Mouse (Mus musculus): ENCODE measurements around the gene Eif4ebp2. TPM values are rescaled to one million over a fixed set of nuclear protein-coding genes. Genes with fewer than 3 reads are reported as not detected.

Eif4ebp2 gene
- polyA plus RNA-seq, 1 experiment from 2014 or later: 41.5 TPM

DNA sequence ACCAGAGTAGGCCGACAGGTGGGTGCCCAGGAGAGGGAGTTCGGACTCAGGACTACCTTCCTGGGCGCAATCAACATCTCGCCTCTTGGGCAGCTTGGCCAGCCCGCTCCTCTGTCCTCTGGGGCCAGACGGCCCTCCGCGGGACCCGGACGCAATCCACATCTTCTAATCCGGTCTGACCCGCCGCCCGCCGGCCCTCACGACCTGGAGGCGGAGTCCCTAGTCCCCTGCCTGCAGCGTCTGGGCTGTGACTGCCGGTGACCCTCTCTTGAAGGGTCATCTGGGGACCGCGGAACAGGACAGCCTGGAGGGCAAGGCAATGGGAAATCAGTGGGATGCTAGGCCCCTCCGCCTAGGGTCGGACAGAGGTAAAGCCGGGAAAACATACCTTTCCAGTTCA, 33.3 kb downstream of the Eif4ebp2 start:
- no peak for DNase-seq (ENCODE audit: low spot score)
- Histone ChIP-seq H3K4me2 (ENCODE audit: low read depth, low read length, severe bottlenecking) (no peak overlapping the region), H3K27me3 (ENCODE audit: control insufficient read depth, insufficient read depth, low read length) (peaks cover 37% of the 10 kb centered on the region), H3K27ac (ENCODE audit: low read depth, low read length) (no peak overlapping the region), H3K9ac (ENCODE audit: low read length) (no peak overlapping the region), H3K36me3 (ENCODE audit: control insufficient read depth, insufficient read depth, low read length) (no peaks in the 10 kb centered on the region), H3K4me3 (ENCODE audit: low read depth, low read length) (no peak overlapping the region), H3K9me3 (ENCODE audit: control insufficient read depth, low read length) (no peaks in the 10 kb centered on the region), H3K4me1 (replicated peaks; ENCODE audit: control insufficient read depth, insufficient read depth, low read length) (0 out of 2 replicates have a peak, but pooled peaks cover 5% of the 10 kb centered on the region)
- WGBS: 2% methylated on average over 23 of the region's 24 CpGs
- no peak for ATAC-seq (replicated peaks; ENCODE audit: low FRiP score)

DNA sequence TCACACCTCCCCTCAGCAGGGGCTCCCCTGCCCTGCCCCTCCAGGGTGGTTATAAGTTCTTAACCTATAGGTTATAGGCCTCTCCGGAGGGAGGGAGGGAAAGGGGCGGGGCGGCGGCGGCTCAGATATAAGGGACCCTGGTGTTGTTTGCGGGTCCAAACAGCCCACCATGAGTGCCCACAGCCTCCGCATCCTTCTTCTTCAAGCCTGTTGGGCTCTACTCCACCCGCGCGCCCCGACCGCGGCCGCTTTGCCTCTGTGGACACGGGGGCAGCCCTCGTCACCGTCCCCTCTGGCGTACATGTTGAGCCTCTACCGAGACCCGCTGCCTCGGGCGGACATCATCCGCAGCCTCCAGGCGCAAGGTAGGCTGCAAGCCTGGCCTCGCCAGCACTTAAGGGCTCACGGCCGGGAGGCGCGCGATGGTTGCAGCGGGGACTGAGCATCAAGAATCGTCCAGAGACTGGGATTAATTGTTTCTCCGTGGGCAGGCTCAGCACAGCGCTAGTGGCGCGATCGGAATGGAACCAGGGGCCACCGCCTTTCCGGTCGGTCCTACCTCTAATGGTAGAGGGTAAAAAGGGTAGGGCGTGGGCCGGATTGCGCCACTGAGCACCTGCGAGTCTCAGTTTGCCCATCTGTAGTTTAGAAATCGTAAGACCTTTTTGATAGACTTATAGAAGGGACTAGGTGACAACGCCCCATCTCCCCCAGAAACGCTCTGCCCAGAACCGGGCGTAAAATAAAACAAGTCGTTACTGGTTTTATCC, 34.1 kb downstream of the Eif4ebp2 start:
- Histone ChIP-seq H3K27me3 (ENCODE audit: control insufficient read depth, insufficient read depth, low read length) (peaks cover 37% of the 10 kb centered on the region), H3K36me3 (ENCODE audit: control insufficient read depth, insufficient read depth, low read length) (no peaks in the 10 kb centered on the region), H3K27ac (ENCODE audit: low read depth, low read length) (no peak overlapping the region), H3K9ac (ENCODE audit: low read length) (peak overlapping the region; percentile 47), H3K4me3 (ENCODE audit: low read depth, low read length) (peak overlapping the region; percentile 39), H3K9me3 (ENCODE audit: control insufficient read depth, low read length) (no peaks in the 10 kb centered on the region), H3K4me1 (replicated peaks; ENCODE audit: control insufficient read depth, insufficient read depth, low read length) (0 out of 2 replicates have a peak, but pooled peaks cover 5% of the 10 kb centered on the region), H3K4me2 (ENCODE audit: low read depth, low read length, severe bottlenecking) (peak overlapping the region; percentile 74)
- 5% methylated on average over 45 of the region's 50 CpGs for WGBS
- ATAC-seq (replicated peaks; ENCODE audit: low FRiP score) (0 out of 2 replicates have a peak, but pooled peaks have one; percentile 7), DNase-seq (ENCODE audit: low spot score) (peak; percentile 68)

DNA sequence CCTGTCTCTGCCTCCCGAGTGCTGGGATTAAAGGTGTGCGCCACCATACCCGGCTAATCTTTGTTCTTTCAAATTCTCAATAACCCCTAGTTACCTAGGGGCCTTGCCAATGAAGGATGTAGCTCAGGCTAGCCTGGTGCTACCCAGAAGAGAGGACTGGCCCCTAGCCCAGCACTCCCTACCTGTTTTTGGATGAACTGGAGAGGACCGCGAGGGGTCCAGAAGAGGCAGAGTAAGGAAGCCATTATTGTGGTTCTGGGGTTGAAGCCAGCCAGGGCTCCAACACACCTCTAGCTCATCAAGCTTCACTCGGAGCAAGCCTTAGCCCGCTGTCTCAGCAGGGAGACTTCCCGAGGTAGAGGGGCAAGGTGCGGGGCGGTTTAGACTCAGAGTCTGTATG, 34.8 kb downstream of the Eif4ebp2 start, which contains the start of gene Nodal:
Gene Nodal, plus strand, starts transcription at position 301 of the 400 bp plus-strand sequence.
- 0 out of 2 replicates have a peak, but pooled peaks have one; percentile 24 for ATAC-seq (replicated peaks; ENCODE audit: low FRiP score)
- 0 out of 2 replicates have a peak, but pooled peaks cover 5% of the 10 kb centered on the region for H3K4me1 ChIP-seq (replicated peaks; ENCODE audit: control insufficient read depth, insufficient read depth, low read length)
- 33% methylated on average over 10 of the region's 10 CpGs for WGBS
- no peaks in the 10 kb centered on the region for H3K36me3 ChIP-seq (ENCODE audit: control insufficient read depth, insufficient read depth, low read length)
- peak within 1 kb of the TSS; percentile 47 for H3K9ac ChIP-seq (ENCODE audit: low read length)
- H3K4me3 ChIP-seq (ENCODE audit: low read depth, low read length): peak within 1 kb of the TSS; percentile 39
- peaks cover 37% of the 10 kb centered on the region for H3K27me3 ChIP-seq (ENCODE audit: control insufficient read depth, insufficient read depth, low read length)
- H3K4me2 ChIP-seq (ENCODE audit: low read depth, low read length, severe bottlenecking): peak within 1 kb of the TSS; percentile 74
- no peak within 1 kb of the TSS for H3K27ac ChIP-seq (ENCODE audit: low read depth, low read length)
- H3K9me3 ChIP-seq (ENCODE audit: control insufficient read depth, low read length): no peaks in the 10 kb centered on the region
- no peak for DNase-seq (ENCODE audit: low spot score)

DNA sequence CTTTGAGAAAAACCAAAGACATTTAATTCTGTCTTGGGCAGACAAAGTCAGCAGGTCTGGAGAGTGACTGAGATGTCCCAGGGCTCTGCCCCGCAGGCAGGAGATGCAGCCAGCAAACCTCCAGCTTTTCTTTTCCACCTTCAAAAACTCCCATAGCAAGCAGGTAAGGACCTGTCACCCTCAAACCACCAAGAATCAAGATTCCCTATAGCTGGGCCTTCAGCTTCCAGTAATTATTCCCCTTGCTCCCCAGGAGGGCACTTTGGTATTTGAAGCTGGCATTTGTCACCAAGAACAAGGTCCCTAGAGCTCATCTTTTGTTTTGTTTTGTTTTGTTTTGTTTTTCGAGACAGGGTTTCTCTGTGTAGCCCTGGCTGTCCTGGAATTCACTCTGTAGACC, 35.4 kb downstream of the Eif4ebp2 start:
- no peaks in the 10 kb centered on the region for H3K36me3 ChIP-seq (ENCODE audit: control insufficient read depth, insufficient read depth, low read length)
- ATAC-seq (replicated peaks; ENCODE audit: low FRiP score) (no peak), DNase-seq (ENCODE audit: low spot score) (no peak)
- H3K4me2 ChIP-seq (ENCODE audit: low read depth, low read length, severe bottlenecking): no peak overlapping the region
- H3K27ac ChIP-seq (ENCODE audit: low read depth, low read length): no peak overlapping the region
- 0 out of 2 replicates have a peak, but pooled peaks cover 5% of the 10 kb centered on the region for H3K4me1 ChIP-seq (replicated peaks; ENCODE audit: control insufficient read depth, insufficient read depth, low read length)
- H3K27me3 ChIP-seq (ENCODE audit: control insufficient read depth, insufficient read depth, low read length): peaks cover 37% of the 10 kb centered on the region
- no peak overlapping the region for H3K4me3 ChIP-seq (ENCODE audit: low read depth, low read length)
- no peaks in the 10 kb centered on the region for H3K9me3 ChIP-seq (ENCODE audit: control insufficient read depth, low read length)
- H3K9ac ChIP-seq (ENCODE audit: low read length): no peak overlapping the region
- WGBS: 50% methylated on average over 2 of the region's 2 CpGs

DNA sequence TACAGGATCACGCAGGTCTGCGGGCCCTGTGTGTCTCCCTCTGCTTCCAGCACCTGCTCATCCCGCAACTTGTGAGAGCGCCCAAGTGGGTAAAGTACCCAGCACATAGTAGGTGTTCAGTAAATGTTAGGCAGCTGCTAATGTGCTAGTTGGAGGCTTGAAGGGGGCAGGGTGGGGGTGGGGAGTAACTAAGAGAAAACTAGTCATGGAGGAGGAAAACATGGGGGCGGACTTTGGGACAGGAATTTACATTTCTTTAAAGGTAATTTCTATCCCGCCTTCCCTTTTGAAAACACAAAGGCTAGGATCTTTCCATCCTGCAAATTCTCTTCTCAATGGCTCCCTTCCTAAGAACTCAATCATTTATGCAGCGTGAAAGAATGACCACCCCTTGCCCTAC, 35.9 kb downstream of the Eif4ebp2 start:
- H3K9ac ChIP-seq (ENCODE audit: low read length): no peak overlapping the region
- 0 out of 2 replicates have a peak, but pooled peaks cover 5% of the 10 kb centered on the region for H3K4me1 ChIP-seq (replicated peaks; ENCODE audit: control insufficient read depth, insufficient read depth, low read length)
- H3K9me3 ChIP-seq (ENCODE audit: control insufficient read depth, low read length): no peaks in the 10 kb centered on the region
- H3K36me3 ChIP-seq (ENCODE audit: control insufficient read depth, insufficient read depth, low read length): no peaks in the 10 kb centered on the region
- WGBS: 20% methylated on average over 7 of the region's 7 CpGs
- no peak for ATAC-seq (replicated peaks; ENCODE audit: low FRiP score)
- no peak for DNase-seq (ENCODE audit: low spot score)
- H3K4me3 ChIP-seq (ENCODE audit: low read depth, low read length): no peak overlapping the region
- peaks cover 37% of the 10 kb centered on the region for H3K27me3 ChIP-seq (ENCODE audit: control insufficient read depth, insufficient read depth, low read length)
- no peak overlapping the region for H3K27ac ChIP-seq (ENCODE audit: low read depth, low read length)
- no peak overlapping the region for H3K4me2 ChIP-seq (ENCODE audit: low read depth, low read length, severe bottlenecking)

DNA sequence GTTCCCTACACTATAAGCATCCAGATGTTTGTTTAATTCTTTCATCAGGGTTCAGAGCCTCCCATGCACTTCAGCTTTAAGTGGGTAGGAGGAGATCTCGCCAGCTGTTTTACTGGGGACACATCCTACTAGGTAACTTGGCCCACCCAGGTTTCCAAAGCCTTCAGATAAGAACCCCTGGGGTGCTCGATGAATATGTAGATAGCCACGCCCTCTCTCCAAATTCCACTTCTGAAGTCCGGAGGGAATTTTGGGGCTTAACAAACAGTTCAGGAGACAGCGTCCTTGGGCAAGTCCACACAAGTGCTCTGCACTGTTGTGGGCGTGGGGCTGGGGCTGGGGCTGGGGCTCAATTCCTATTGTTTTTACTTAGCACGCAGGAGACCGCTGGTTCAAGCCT, 36.6 kb downstream of the Eif4ebp2 start:
- no peaks in the 10 kb centered on the region for H3K36me3 ChIP-seq (ENCODE audit: control insufficient read depth, insufficient read depth, low read length)
- H3K4me3 ChIP-seq (ENCODE audit: low read depth, low read length): no peak overlapping the region
- no peak overlapping the region for H3K4me2 ChIP-seq (ENCODE audit: low read depth, low read length, severe bottlenecking)
- H3K27me3 ChIP-seq (ENCODE audit: control insufficient read depth, insufficient read depth, low read length): peaks cover 37% of the 10 kb centered on the region
- WGBS: 23% methylated on average over 8 of the region's 8 CpGs
- no peaks in the 10 kb centered on the region for H3K9me3 ChIP-seq (ENCODE audit: control insufficient read depth, low read length)
- no peak overlapping the region for H3K27ac ChIP-seq (ENCODE audit: low read depth, low read length)
- DNase-seq (ENCODE audit: low spot score): no peak
- 0 out of 2 replicates have a peak, but pooled peaks cover 5% of the 10 kb centered on the region for H3K4me1 ChIP-seq (replicated peaks; ENCODE audit: control insufficient read depth, insufficient read depth, low read length)
- H3K9ac ChIP-seq (ENCODE audit: low read length): no peak overlapping the region
- no peak for ATAC-seq (replicated peaks; ENCODE audit: low FRiP score)

DNA sequence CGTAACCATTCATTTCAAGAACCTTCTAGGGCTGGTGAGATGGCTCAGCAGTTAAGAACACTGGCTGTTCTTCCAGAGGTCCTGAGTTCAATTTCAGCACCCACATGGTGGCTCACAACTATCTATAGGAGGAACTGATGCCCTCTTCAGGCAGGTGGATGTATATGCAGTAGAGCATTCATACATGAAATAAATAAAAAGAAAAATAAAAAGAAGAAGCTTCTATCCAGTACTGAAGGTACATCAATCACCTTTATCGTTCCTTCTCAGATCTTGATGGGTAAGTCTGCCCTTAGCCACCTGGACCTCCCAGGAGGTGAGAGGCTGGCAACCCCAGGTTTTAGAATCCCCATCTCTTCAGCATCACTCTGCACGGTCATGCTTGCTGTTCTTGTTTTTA, 37.2 kb downstream of the Eif4ebp2 start:
- Histone ChIP-seq H3K4me1 (replicated peaks; ENCODE audit: control insufficient read depth, insufficient read depth, low read length) (0 out of 2 replicates have a peak, but pooled peaks cover 5% of the 10 kb centered on the region), H3K9ac (ENCODE audit: low read length) (no peak overlapping the region), H3K27me3 (ENCODE audit: control insufficient read depth, insufficient read depth, low read length) (peaks cover 35% of the 10 kb centered on the region), H3K36me3 (ENCODE audit: control insufficient read depth, insufficient read depth, low read length) (no peaks in the 10 kb centered on the region), H3K9me3 (ENCODE audit: control insufficient read depth, low read length) (no peaks in the 10 kb centered on the region), H3K27ac (ENCODE audit: low read depth, low read length) (no peak overlapping the region), H3K4me3 (ENCODE audit: low read depth, low read length) (no peak overlapping the region), H3K4me2 (ENCODE audit: low read depth, low read length, severe bottlenecking) (no peak overlapping the region)
- DNase-seq (ENCODE audit: low spot score) (no peak), ATAC-seq (replicated peaks; ENCODE audit: low FRiP score) (no peak)
- 71% methylated on average over 3 of the region's 3 CpGs for WGBS

DNA sequence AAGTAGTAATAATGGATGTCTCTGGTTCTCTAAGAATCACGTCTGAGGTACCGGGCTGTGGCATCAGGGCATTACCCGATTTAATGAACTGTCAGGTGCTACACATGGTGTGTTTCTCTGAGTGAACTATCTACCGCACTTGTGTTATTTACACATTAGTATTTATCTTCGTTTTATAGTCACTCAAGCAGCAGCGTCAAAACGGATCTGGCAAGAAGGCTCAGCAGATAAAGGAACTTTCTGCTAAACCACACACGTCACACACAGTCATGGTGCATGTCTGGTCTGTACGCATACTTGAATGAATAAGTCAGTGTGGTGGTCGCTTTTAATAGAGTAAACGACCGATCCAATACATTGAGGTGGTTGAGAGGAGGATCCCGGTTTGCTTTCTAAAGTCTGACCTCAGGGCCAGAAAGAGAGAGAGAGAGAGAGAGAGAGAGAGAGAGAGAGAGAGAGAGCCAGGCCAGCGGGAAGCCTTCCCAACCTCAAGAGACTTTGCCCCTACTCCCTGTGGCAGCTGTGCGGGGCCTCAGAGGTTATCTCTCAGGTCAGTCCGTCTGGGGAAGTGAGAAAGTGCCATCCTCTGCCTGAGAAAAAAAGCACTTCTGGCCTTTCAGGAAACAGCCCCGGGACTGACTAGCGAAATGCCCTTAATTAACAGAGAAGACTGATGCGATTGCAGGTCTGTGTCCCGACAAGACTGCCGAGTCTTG, 39.4 kb downstream of the Eif4ebp2 start:
- Histone ChIP-seq H3K36me3 (ENCODE audit: control insufficient read depth, insufficient read depth, low read length) (no peaks in the 10 kb centered on the region), H3K9me3 (ENCODE audit: control insufficient read depth, low read length) (no peaks in the 10 kb centered on the region), H3K4me1 (replicated peaks; ENCODE audit: control insufficient read depth, insufficient read depth, low read length) (no peaks in the 10 kb centered on the region; the same call in 1 of the 2 replicates), H3K27ac (ENCODE audit: low read depth, low read length) (no peak overlapping the region), H3K4me2 (ENCODE audit: low read depth, low read length, severe bottlenecking) (no peak overlapping the region), H3K27me3 (ENCODE audit: control insufficient read depth, insufficient read depth, low read length) (peaks cover 14% of the 10 kb centered on the region), H3K9ac (ENCODE audit: low read length) (no peak overlapping the region), H3K4me3 (ENCODE audit: low read depth, low read length) (no peak overlapping the region)
- WGBS: 65% methylated on average over 21 of the region's 21 CpGs
- DNase-seq (ENCODE audit: low spot score) (no peak), ATAC-seq (replicated peaks; ENCODE audit: low FRiP score) (no peak)

All from forebrain, embryonic 11.5 days (tissue).